Mouse (Mus musculus): ENCODE data around the gene Pitpnm3. TPM values are rescaled to one million over a fixed set of nuclear protein-coding genes. Genes with fewer than 3 reads are reported as not detected.

The Pitpnm3 gene
- polyA plus RNA-seq, 1 experiment: 69.5 TPM

GRCm38 (mm10) chr11:72065103-72065502, 70.5 kb downstream of the Pitpnm3 start:
- no peak overlapping the region for H3K4me3 ChIP-seq (ENCODE audit: insufficient read depth, low read length)
- no peak overlapping the region for H3K27ac ChIP-seq (ENCODE audit: insufficient read depth, low read length)
- no peak for TF ChIP-seq POLR2A (IDR thresholded peaks at IDR 0.05; ENCODE audit: extremely low read depth, insufficient read depth, low read length)
- no peak for TF ChIP-seq CTCF (IDR thresholded peaks at IDR 0.05; ENCODE audit: extremely low read depth, insufficient read depth, low read length)
- H3K4me1 ChIP-seq (ENCODE audit: control insufficient read depth, insufficient read depth, low read length): no peaks in the 10 kb centered on the region

DNA sequence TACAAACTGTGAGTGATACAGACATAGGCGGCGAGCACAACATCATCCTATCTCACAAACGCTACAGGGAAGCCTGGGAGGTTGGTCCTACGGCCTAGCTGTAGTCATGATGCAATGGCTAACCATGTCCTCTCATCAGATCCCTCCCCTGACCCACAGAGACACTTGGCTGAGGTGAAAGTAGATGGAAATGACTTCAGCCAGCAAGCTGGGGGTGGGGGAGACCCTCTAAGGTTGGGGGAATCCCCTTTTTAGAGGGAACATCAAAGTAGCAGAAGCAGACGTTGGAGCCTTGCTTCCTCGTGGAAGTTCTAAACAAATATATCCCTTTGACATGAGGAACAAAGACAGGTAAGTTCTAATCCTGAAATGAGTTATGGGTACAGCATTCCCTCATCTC, 71.2 kb downstream of the Pitpnm3 start:
- H3K4me3 ChIP-seq (ENCODE audit: insufficient read depth, low read length): no peak overlapping the region
- H3K27ac ChIP-seq (ENCODE audit: insufficient read depth, low read length): no peak overlapping the region
- H3K4me1 ChIP-seq (ENCODE audit: control insufficient read depth, insufficient read depth, low read length): no peaks in the 10 kb centered on the region
- TF ChIP-seq POLR2A (IDR thresholded peaks at IDR 0.05; ENCODE audit: extremely low read depth, insufficient read depth, low read length) (no peak), CTCF (IDR thresholded peaks at IDR 0.05; ENCODE audit: extremely low read depth, insufficient read depth, low read length) (no peak)

- TF ChIP-seq CTCF (IDR thresholded peaks at IDR 0.05; ENCODE audit: extremely low read depth, insufficient read depth, low read length) (no peak), POLR2A (IDR thresholded peaks at IDR 0.05; ENCODE audit: extremely low read depth, insufficient read depth, low read length) (no peak)
- Histone ChIP-seq H3K27ac (ENCODE audit: insufficient read depth, low read length) (no peak overlapping the region), H3K4me3 (ENCODE audit: insufficient read depth, low read length) (no peak overlapping the region), H3K4me1 (ENCODE audit: control insufficient read depth, insufficient read depth, low read length) (peaks cover 2% of the 10 kb centered on the region; the same call in 1 of the 2 replicates)
Measured at GRCm38 (mm10) chr11:72061093-72061620, 74.4 kb downstream of the Pitpnm3 start.

GRCm38 (mm10) chr11:72060416-72060815, 75.2 kb downstream of the Pitpnm3 start:
- Histone ChIP-seq H3K27ac (ENCODE audit: insufficient read depth, low read length) (no peak overlapping the region), H3K4me3 (ENCODE audit: insufficient read depth, low read length) (no peak overlapping the region), H3K4me1 (ENCODE audit: control insufficient read depth, insufficient read depth, low read length) (peaks cover 2% of the 10 kb centered on the region; the same call in 1 of the 2 replicates)
- no peak for TF ChIP-seq CTCF (IDR thresholded peaks at IDR 0.05; ENCODE audit: extremely low read depth, insufficient read depth, low read length)

- no peak for TF ChIP-seq CTCF (IDR thresholded peaks at IDR 0.05; ENCODE audit: extremely low read depth, insufficient read depth, low read length)
- no peak for TF ChIP-seq POLR2A (IDR thresholded peaks at IDR 0.05; ENCODE audit: extremely low read depth, insufficient read depth, low read length)
- Histone ChIP-seq H3K4me1 (ENCODE audit: control insufficient read depth, insufficient read depth, low read length) (peaks cover 2% of the 10 kb centered on the region; the same call in 1 of the 2 replicates), H3K27ac (ENCODE audit: insufficient read depth, low read length) (no peak overlapping the region), H3K4me3 (ENCODE audit: insufficient read depth, low read length) (no peak overlapping the region)
Measured at GRCm38 (mm10) chr11:72057166-72057565, 78.4 kb downstream of the Pitpnm3 start.

GRCm38 (mm10) chr11:72055176-72055575, 80.4 kb downstream of the Pitpnm3 start:
- Histone ChIP-seq H3K4me1 (ENCODE audit: control insufficient read depth, insufficient read depth, low read length) (peaks cover 3% of the 10 kb centered on the region; the same call in 1 of the 2 replicates), H3K4me3 (ENCODE audit: insufficient read depth, low read length) (no peak overlapping the region), H3K27ac (ENCODE audit: insufficient read depth, low read length) (no peak overlapping the region)
- no peak for TF ChIP-seq CTCF (IDR thresholded peaks at IDR 0.05; ENCODE audit: extremely low read depth, insufficient read depth, low read length)
- TF ChIP-seq POLR2A (IDR thresholded peaks at IDR 0.05; ENCODE audit: extremely low read depth, insufficient read depth, low read length): no peak

DNA sequence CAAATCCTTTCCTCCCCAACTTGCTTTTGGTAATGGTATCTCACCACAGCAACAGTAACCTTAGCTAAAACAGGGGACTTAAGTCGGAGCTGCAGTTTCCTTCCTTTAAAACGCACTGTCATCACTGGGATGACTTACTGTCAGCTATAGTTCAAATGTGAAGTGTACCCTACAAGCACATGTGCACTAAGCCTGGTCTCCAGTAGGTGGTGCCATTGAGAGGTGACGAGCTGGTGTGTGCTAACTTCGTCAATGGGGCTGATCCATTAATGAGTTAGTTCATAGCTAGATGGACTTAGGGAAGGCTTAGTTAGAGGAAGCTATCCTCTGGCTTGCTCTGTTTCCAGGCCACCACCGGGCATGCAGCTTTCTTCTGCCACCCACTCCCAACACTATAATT, 82.9 kb downstream of the Pitpnm3 start:
- no peak for TF ChIP-seq POLR2A (IDR thresholded peaks at IDR 0.05; ENCODE audit: extremely low read depth, insufficient read depth, low read length)
- peak; percentile 96 for TF ChIP-seq CTCF (IDR thresholded peaks at IDR 0.05; ENCODE audit: extremely low read depth, insufficient read depth, low read length)
- H3K4me3 ChIP-seq (ENCODE audit: insufficient read depth, low read length): no peak overlapping the region
- H3K27ac ChIP-seq (ENCODE audit: insufficient read depth, low read length): no peak overlapping the region
- H3K4me1 ChIP-seq (ENCODE audit: control insufficient read depth, insufficient read depth, low read length): peaks cover 3% of the 10 kb centered on the region; the same call in 1 of the 2 replicates

DNA sequence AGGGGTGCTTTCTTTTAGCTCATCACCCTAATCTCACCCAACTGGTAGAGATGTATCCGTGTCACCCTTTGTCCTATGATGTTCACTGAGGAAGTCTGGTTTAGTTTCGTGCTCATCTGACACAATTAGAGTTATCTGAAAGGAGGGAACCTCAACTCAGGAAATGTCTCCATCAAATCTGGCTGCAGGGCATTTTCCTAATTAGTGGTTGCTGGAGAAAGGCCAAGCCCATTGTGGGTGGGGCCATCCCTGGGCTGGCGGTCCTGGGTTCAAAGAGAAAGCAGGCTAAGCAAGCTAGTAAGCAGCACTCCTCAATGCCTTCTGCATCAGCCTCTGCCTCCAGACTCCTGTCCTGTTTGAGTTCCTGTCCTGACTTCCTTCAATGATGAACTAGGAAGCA, 83.4 kb downstream of the Pitpnm3 start:
- TF ChIP-seq POLR2A (IDR thresholded peaks at IDR 0.05; ENCODE audit: extremely low read depth, insufficient read depth, low read length) (no peak), CTCF (IDR thresholded peaks at IDR 0.05; ENCODE audit: extremely low read depth, insufficient read depth, low read length) (no peak)
- Histone ChIP-seq H3K4me1 (ENCODE audit: control insufficient read depth, insufficient read depth, low read length) (peaks cover 3% of the 10 kb centered on the region; the same call in 1 of the 2 replicates), H3K27ac (ENCODE audit: insufficient read depth, low read length) (no peak overlapping the region), H3K4me3 (ENCODE audit: insufficient read depth, low read length) (no peak overlapping the region)

- peak; percentile 53 for TF ChIP-seq CTCF (IDR thresholded peaks at IDR 0.05; ENCODE audit: extremely low read depth, insufficient read depth, low read length)
- TF ChIP-seq POLR2A (IDR thresholded peaks at IDR 0.05; ENCODE audit: extremely low read depth, insufficient read depth, low read length): peak; percentile 72
- Histone ChIP-seq H3K4me3 (ENCODE audit: insufficient read depth, low read length) (peak overlapping the region; percentile 45), H3K27ac (ENCODE audit: insufficient read depth, low read length) (no peak overlapping the region; the same call in 1 of the 2 replicates)
Measured at GRCm38 (mm10) chr11:72050895-72051858, 84.4 kb downstream of the Pitpnm3 start.

More at GRCm38 (mm10) chr11:72050895-72051858, 84.4 kb downstream of the Pitpnm3 start:
- H3K4me1 ChIP-seq (ENCODE audit: control insufficient read depth, insufficient read depth, low read length): peaks cover 2% of the 10 kb centered on the region; the same call in 1 of the 2 replicates
